Mouse (Mus musculus): ENCODE results near the gene Svs1. TPM values are rescaled to one million over a fixed set of nuclear protein-coding genes. Genes with fewer than 3 reads are reported as not detected.

The Svs1 gene
- polyA plus RNA-seq, 1 experiment from 2014 or later, result not detected

GRCm38 (mm10) chr6:49021141-49022012, 34.7 kb downstream of the Svs1 start:
- Histone ChIP-seq H3K9me3 (ENCODE audit: control insufficient read depth, low read length) (no peaks in the 10 kb centered on the region), H3K4me2 (ENCODE audit: low read depth, low read length) (no peak overlapping the region), H3K36me3 (ENCODE audit: control insufficient read depth, insufficient read depth, low read length) (no peaks in the 10 kb centered on the region), H3K4me3 (ENCODE audit: low read length) (no peak overlapping the region), H3K27ac (ENCODE audit: low read length) (no peak overlapping the region), H3K9ac (ENCODE audit: low read length) (no peak overlapping the region), H3K4me1 (replicated peaks; ENCODE audit: control insufficient read depth, insufficient read depth, low read length) (peaks cover 2% of the 10 kb centered on the region; the same call in 1 of the 2 replicates), H3K27me3 (ENCODE audit: control insufficient read depth, insufficient read depth, low read depth, low read length) (no peaks in the 10 kb centered on the region)
- no peak for ATAC-seq (ENCODE audit: low read depth)
- 65% methylated on average over 14 of the region's 14 CpGs for WGBS

- ATAC-seq (ENCODE audit: low read depth), result no peak
- Histone ChIP-seq H3K4me2 (ENCODE audit: low read depth, low read length) (no peak overlapping the region), H3K9me3 (ENCODE audit: control insufficient read depth, low read length) (no peaks in the 10 kb centered on the region), H3K4me1 (replicated peaks; ENCODE audit: control insufficient read depth, insufficient read depth, low read length) (peaks cover 2% of the 10 kb centered on the region; the same call in 1 of the 2 replicates), H3K27ac (ENCODE audit: low read length) (no peak overlapping the region), H3K9ac (ENCODE audit: low read length) (no peak overlapping the region), H3K4me3 (ENCODE audit: low read length) (no peak overlapping the region), H3K27me3 (ENCODE audit: control insufficient read depth, insufficient read depth, low read depth, low read length) (no peaks in the 10 kb centered on the region), H3K36me3 (ENCODE audit: control insufficient read depth, insufficient read depth, low read length) (no peaks in the 10 kb centered on the region)
- WGBS, result 83% methylated on average over 2 of the region's 2 CpGs
Observed at GRCm38 (mm10) chr6:49022384-49022783, 35.7 kb downstream of the Svs1 start.

- Histone ChIP-seq H3K4me1 (replicated peaks; ENCODE audit: control insufficient read depth, insufficient read depth, low read length) (peaks cover 2% of the 10 kb centered on the region; the same call in 1 of the 2 replicates), H3K27ac (ENCODE audit: low read length) (no peak overlapping the region), H3K9me3 (ENCODE audit: control insufficient read depth, low read length) (no peaks in the 10 kb centered on the region), H3K9ac (ENCODE audit: low read length) (no peak overlapping the region), H3K4me2 (ENCODE audit: low read depth, low read length) (no peak overlapping the region), H3K36me3 (ENCODE audit: control insufficient read depth, insufficient read depth, low read length) (no peaks in the 10 kb centered on the region), H3K27me3 (ENCODE audit: control insufficient read depth, insufficient read depth, low read depth, low read length) (no peaks in the 10 kb centered on the region), H3K4me3 (ENCODE audit: low read length) (no peak overlapping the region)
- WGBS, result 74% methylated on average over 10 of the region's 10 CpGs
- no peak for ATAC-seq (ENCODE audit: low read depth)
Observed at GRCm38 (mm10) chr6:49023315-49023714, 36.7 kb downstream of the Svs1 start.

- Histone ChIP-seq H3K27ac (ENCODE audit: low read length) (no peak overlapping the region), H3K27me3 (ENCODE audit: control insufficient read depth, insufficient read depth, low read depth, low read length) (no peaks in the 10 kb centered on the region), H3K4me2 (ENCODE audit: low read depth, low read length) (no peak overlapping the region), H3K9me3 (ENCODE audit: control insufficient read depth, low read length) (no peaks in the 10 kb centered on the region), H3K36me3 (ENCODE audit: control insufficient read depth, insufficient read depth, low read length) (no peaks in the 10 kb centered on the region), H3K9ac (ENCODE audit: low read length) (no peak overlapping the region), H3K4me3 (ENCODE audit: low read length) (no peak overlapping the region), H3K4me1 (replicated peaks; ENCODE audit: control insufficient read depth, insufficient read depth, low read length) (peaks cover 2% of the 10 kb centered on the region; the same call in 1 of the 2 replicates)
- peak; percentile 51; the same call in 1 of the 2 replicates for ATAC-seq (ENCODE audit: low read depth)
- 77% methylated on average over 7 of the region's 7 CpGs for WGBS
Observed at GRCm38 (mm10) chr6:49025290-49025689, 38.6 kb downstream of the Svs1 start.

- no peak for ATAC-seq (ENCODE audit: low read depth)
- 79% methylated on average over 5 of the region's 5 CpGs for WGBS
- Histone ChIP-seq H3K4me3 (ENCODE audit: low read length) (no peak overlapping the region), H3K9ac (ENCODE audit: low read length) (no peak overlapping the region), H3K4me1 (replicated peaks; ENCODE audit: control insufficient read depth, insufficient read depth, low read length) (no peaks in the 10 kb centered on the region), H3K27ac (ENCODE audit: low read length) (no peak overlapping the region), H3K36me3 (ENCODE audit: control insufficient read depth, insufficient read depth, low read length) (no peaks in the 10 kb centered on the region), H3K4me2 (ENCODE audit: low read depth, low read length) (no peak overlapping the region), H3K9me3 (ENCODE audit: control insufficient read depth, low read length) (no peaks in the 10 kb centered on the region), H3K27me3 (ENCODE audit: control insufficient read depth, insufficient read depth, low read depth, low read length) (no peaks in the 10 kb centered on the region)
Observed at GRCm38 (mm10) chr6:49026496-49026895, 39.8 kb downstream of the Svs1 start.

GRCm38 (mm10) chr6:49028019-49028418, 41.4 kb downstream of the Svs1 start:
- H3K27ac ChIP-seq (ENCODE audit: low read length), result no peak overlapping the region
- H3K4me1 ChIP-seq (replicated peaks; ENCODE audit: control insufficient read depth, insufficient read depth, low read length), result no peaks in the 10 kb centered on the region
- no peaks in the 10 kb centered on the region for H3K9me3 ChIP-seq (ENCODE audit: control insufficient read depth, low read length)
- no peak overlapping the region for H3K9ac ChIP-seq (ENCODE audit: low read length)
- no peak overlapping the region for H3K4me3 ChIP-seq (ENCODE audit: low read length)
- H3K36me3 ChIP-seq (ENCODE audit: control insufficient read depth, insufficient read depth, low read length), result no peaks in the 10 kb centered on the region
- no peak for ATAC-seq (ENCODE audit: low read depth)
- 80% methylated on average over 6 of the region's 6 CpGs for WGBS
- no peak overlapping the region for H3K4me2 ChIP-seq (ENCODE audit: low read depth, low read length)
- no peaks in the 10 kb centered on the region for H3K27me3 ChIP-seq (ENCODE audit: control insufficient read depth, insufficient read depth, low read depth, low read length)

GRCm38 (mm10) chr6:49028708-49029107, 42.0 kb downstream of the Svs1 start:
- no peak overlapping the region for H3K4me2 ChIP-seq (ENCODE audit: low read depth, low read length)
- H3K27me3 ChIP-seq (ENCODE audit: control insufficient read depth, insufficient read depth, low read depth, low read length), result no peaks in the 10 kb centered on the region
- no peak for ATAC-seq (ENCODE audit: low read depth)
- H3K9ac ChIP-seq (ENCODE audit: low read length), result no peak overlapping the region
- H3K9me3 ChIP-seq (ENCODE audit: control insufficient read depth, low read length), result no peaks in the 10 kb centered on the region
- WGBS, result 70% methylated on average over 3 of the region's 3 CpGs
- no peak overlapping the region for H3K27ac ChIP-seq (ENCODE audit: low read length)
- H3K4me3 ChIP-seq (ENCODE audit: low read length), result no peak overlapping the region
- H3K36me3 ChIP-seq (ENCODE audit: control insufficient read depth, insufficient read depth, low read length), result no peaks in the 10 kb centered on the region
- H3K4me1 ChIP-seq (replicated peaks; ENCODE audit: control insufficient read depth, insufficient read depth, low read length), result no peaks in the 10 kb centered on the region

- no peaks in the 10 kb centered on the region for H3K4me1 ChIP-seq (replicated peaks; ENCODE audit: control insufficient read depth, insufficient read depth, low read length)
- no peaks in the 10 kb centered on the region for H3K27me3 ChIP-seq (ENCODE audit: control insufficient read depth, insufficient read depth, low read depth, low read length)
- no peaks in the 10 kb centered on the region for H3K9me3 ChIP-seq (ENCODE audit: control insufficient read depth, low read length)
- no peak overlapping the region for H3K4me3 ChIP-seq (ENCODE audit: low read length)
- H3K4me2 ChIP-seq (ENCODE audit: low read depth, low read length), result no peak overlapping the region
- H3K36me3 ChIP-seq (ENCODE audit: control insufficient read depth, insufficient read depth, low read length), result no peaks in the 10 kb centered on the region
- 68% methylated on average over 4 of the region's 4 CpGs for WGBS
- no peak overlapping the region for H3K27ac ChIP-seq (ENCODE audit: low read length)
- no peak for ATAC-seq (ENCODE audit: low read depth)
- H3K9ac ChIP-seq (ENCODE audit: low read length), result no peak overlapping the region
Observed at GRCm38 (mm10) chr6:49031230-49031629, 44.6 kb downstream of the Svs1 start.

GRCm38 (mm10) chr6:49032783-49033182, 46.1 kb downstream of the Svs1 start:
- Histone ChIP-seq H3K27me3 (ENCODE audit: control insufficient read depth, insufficient read depth, low read depth, low read length) (no peaks in the 10 kb centered on the region), H3K4me3 (ENCODE audit: low read length) (no peak overlapping the region), H3K9ac (ENCODE audit: low read length) (no peak overlapping the region), H3K9me3 (ENCODE audit: control insufficient read depth, low read length) (no peaks in the 10 kb centered on the region), H3K36me3 (ENCODE audit: control insufficient read depth, insufficient read depth, low read length) (no peaks in the 10 kb centered on the region), H3K4me1 (replicated peaks; ENCODE audit: control insufficient read depth, insufficient read depth, low read length) (peaks cover 2% of the 10 kb centered on the region; the same call in 1 of the 2 replicates), H3K27ac (ENCODE audit: low read length) (no peak overlapping the region), H3K4me2 (ENCODE audit: low read depth, low read length) (no peak overlapping the region)
- no peak for ATAC-seq (ENCODE audit: low read depth)
- WGBS, result 80% methylated on average over 4 of the region's 4 CpGs
